Mouse (Mus musculus): ENCODE data around the gene Egfr. TPM values are rescaled to one million over a fixed set of nuclear protein-coding genes. Genes with fewer than 3 reads are reported as not detected.

Gene Egfr
- polyA plus RNA-seq, 1 experiment from 2014 or later = 1.7 TPM

GRCm38 (mm10) chr11:16956115-16956862 is 204.3 kb downstream of the Egfr start:
- H3K9ac ChIP-seq (replicated peaks) = no peak overlapping the region
- H3K27me3 ChIP-seq = no peaks in the 10 kb centered on the region
- H3K9me3 ChIP-seq = no peaks in the 10 kb centered on the region
- no peak overlapping the region for H3K27ac ChIP-seq
- no peaks in the 10 kb centered on the region for H3K36me3 ChIP-seq
- H3K4me2 ChIP-seq (replicated peaks) = no peak overlapping the region
- peaks cover 9% of the 10 kb centered on the region for H3K4me1 ChIP-seq (replicated peaks)
- no peak overlapping the region for H3K4me3 ChIP-seq (replicated peaks)
- WGBS = 93% methylated on average over 6 of the region's 6 CpGs
- ATAC-seq = no peak

- H3K9ac ChIP-seq (replicated peaks) = no peak overlapping the region
- H3K36me3 ChIP-seq = no peaks in the 10 kb centered on the region
- no peaks in the 10 kb centered on the region for H3K9me3 ChIP-seq
- peaks cover 3% of the 10 kb centered on the region for H3K4me1 ChIP-seq (replicated peaks)
- no peaks in the 10 kb centered on the region for H3K27me3 ChIP-seq
- WGBS = 92% methylated on average over 6 of the region's 6 CpGs
- H3K4me2 ChIP-seq (replicated peaks) = no peak overlapping the region
- no peak overlapping the region for H3K4me3 ChIP-seq (replicated peaks)
- ATAC-seq = no peak
- H3K27ac ChIP-seq = no peak overlapping the region
Observed at GRCm38 (mm10) chr11:16957030-16957429, 205.0 kb downstream of the Egfr start.

GRCm38 (mm10) chr11:16958520-16958919 is 206.5 kb downstream of the Egfr start:
- Histone ChIP-seq H3K27ac (no peak overlapping the region), H3K4me2 (replicated peaks) (no peak overlapping the region), H3K4me3 (replicated peaks) (no peak overlapping the region), H3K36me3 (no peaks in the 10 kb centered on the region), H3K9me3 (no peaks in the 10 kb centered on the region), H3K9ac (replicated peaks) (no peak overlapping the region), H3K4me1 (replicated peaks) (no peaks in the 10 kb centered on the region), H3K27me3 (no peaks in the 10 kb centered on the region)
- no peak for ATAC-seq
- 94% methylated on average over 1 of the region's 1 CpGs for WGBS

Other genes with a start within 250 kb of the Egfr start
- gene Sec61g, start 243.7 kb upstream of the Egfr start, polyA plus RNA-seq (2015; fragmentation: Nextera tagmentation; extraction: Ambion mirVana) = 39.6 and 43.3 TPM in 2 replicates
- gene Fbxo48, start 199.2 kb downstream of the Egfr start, polyA plus RNA-seq (2015; fragmentation: Nextera tagmentation; extraction: Ambion mirVana) = 0.81 and 0.82 TPM in 2 replicates

All from midbrain, embryonic 13.5 days (tissue).